Mouse (Mus musculus): ENCODE measurements at regions not wholly inside any gene's neighbourhood (a gene's known extent, or its start where the extent isn't known, plus 50 kb on each side); places are given as distances from the start of the nearest gene placed in this dataset.

DNA sequence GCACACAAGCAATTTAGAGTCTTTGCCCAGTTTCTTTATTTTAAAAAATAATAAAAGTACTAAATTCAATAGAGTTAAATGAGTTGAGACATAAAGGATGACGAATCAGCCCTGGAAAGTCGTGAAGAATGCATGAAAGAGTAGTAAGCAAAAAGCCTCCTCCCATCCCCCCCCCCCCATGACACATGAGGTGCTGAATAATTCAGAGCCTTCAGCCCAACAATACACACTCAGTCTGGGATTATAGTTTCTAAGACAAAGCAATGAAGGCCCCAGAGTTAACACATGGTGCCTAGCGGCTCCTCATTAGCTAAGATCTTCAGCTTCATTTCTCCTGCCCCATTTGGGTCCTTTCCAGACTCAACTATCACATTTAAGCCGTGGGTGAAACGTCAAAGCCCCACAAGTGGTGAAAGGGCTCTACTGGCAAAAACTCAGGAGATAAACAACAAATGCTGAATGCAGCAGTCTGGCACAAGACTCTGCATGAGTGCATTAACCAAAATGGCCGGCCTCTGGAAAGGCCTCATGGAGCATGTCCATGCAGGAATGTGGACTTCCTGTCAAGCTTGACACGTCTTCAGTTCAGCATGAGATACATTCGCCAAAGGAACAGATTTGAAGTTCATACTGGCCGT is 560.9 kb upstream of the Gm26657 start:
- Histone ChIP-seq H3K9ac (ENCODE audit: low read depth, low read length) (no peak overlapping the region), H3K9me3 (ENCODE audit: control insufficient read depth, low read length) (no peaks in the 10 kb centered on the region), H3K4me2 (replicated peaks; ENCODE audit: low read depth, low read length) (no peak overlapping the region), H3K36me3 (ENCODE audit: control insufficient read depth, insufficient read depth, low read length) (no peaks in the 10 kb centered on the region), H3K27me3 (ENCODE audit: control insufficient read depth, insufficient read depth, low read length) (no peaks in the 10 kb centered on the region), H3K27ac (ENCODE audit: low read depth, low read length) (no peak overlapping the region), H3K4me1 (replicated peaks; ENCODE audit: control insufficient read depth, insufficient read depth, low read length) (no peaks in the 10 kb centered on the region), H3K4me3 (ENCODE audit: low read depth, low read length) (no peak overlapping the region)
- 60% methylated on average over 9 of the region's 9 CpGs for WGBS
- peak; percentile 78 for ATAC-seq (ENCODE audit: low FRiP score)
- DNase-seq (ENCODE audit: low spot score), result peak; percentile 26

DNA sequence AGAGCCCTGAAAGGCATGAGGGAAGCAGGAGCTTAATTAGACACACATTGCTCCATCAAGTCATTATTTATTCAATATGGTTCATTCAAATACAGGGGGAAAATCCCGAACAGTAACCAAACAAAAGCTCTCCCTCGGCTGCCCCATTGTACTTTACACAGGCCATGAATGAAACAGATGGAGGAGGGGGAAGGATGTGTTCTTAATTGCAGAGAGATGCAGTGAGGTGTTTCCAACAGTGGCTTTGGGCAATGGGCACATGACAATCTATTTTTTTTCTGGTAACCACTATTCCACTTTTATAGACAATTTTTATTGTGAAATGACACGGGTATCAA is 578.6 kb upstream of the Gm26657 start:
- H3K9me3 ChIP-seq (ENCODE audit: control insufficient read depth, low read length), result no peaks in the 10 kb centered on the region
- no peaks in the 10 kb centered on the region for H3K36me3 ChIP-seq (ENCODE audit: control insufficient read depth, insufficient read depth, low read length)
- H3K4me1 ChIP-seq (replicated peaks; ENCODE audit: control insufficient read depth, insufficient read depth, low read length), result no peaks in the 10 kb centered on the region
- H3K4me3 ChIP-seq (ENCODE audit: low read depth, low read length), result no peak overlapping the region
- WGBS, result 48% methylated on average over 3 of the region's 3 CpGs
- H3K4me2 ChIP-seq (replicated peaks; ENCODE audit: low read depth, low read length), result no peak overlapping the region
- ATAC-seq (ENCODE audit: low FRiP score) (peak; percentile 61), DNase-seq (ENCODE audit: low spot score) (peak; percentile 14)
- no peak overlapping the region for H3K27ac ChIP-seq (ENCODE audit: low read depth, low read length)
- H3K9ac ChIP-seq (ENCODE audit: low read depth, low read length), result no peak overlapping the region
- no peaks in the 10 kb centered on the region for H3K27me3 ChIP-seq (ENCODE audit: control insufficient read depth, insufficient read depth, low read length)

DNA sequence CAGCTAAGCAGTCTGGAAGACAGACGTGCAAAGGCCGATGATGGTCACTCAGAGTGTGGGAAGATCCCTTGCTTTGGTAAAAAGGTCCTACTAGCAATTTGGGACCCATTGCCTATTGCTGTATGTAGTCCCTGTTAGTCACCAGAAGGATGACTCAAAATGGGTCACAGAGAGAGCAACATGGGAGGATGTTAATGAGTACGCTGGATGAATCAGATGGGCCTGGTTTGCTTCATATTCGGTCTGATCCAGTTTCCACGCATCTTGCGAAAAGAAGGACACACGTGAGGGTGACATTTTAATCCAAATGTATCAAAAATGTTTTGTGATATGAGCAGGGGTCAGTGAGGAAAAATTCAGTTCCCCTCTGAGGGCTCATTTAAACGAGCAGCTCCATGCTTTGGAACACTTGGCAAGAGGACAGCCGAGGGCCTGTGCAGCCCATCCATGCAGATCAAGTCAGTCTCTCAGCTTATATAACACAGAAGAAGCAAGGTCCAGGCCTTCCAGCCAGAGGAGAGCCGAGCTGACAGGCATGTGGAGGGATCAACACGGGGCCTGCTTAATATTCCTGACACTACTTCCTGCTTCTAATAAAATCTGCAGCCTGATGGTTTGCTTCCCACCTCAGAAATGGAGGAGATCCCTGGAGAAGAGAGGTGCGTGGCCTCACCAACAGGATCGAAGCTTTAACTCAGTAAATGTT is 579.2 kb upstream of the Gm26657 start:
- DNase-seq (ENCODE audit: low spot score) (peak; percentile 7), ATAC-seq (ENCODE audit: low FRiP score) (peak; percentile 67)
- H3K4me1 ChIP-seq (replicated peaks; ENCODE audit: control insufficient read depth, insufficient read depth, low read length), result no peaks in the 10 kb centered on the region
- no peak overlapping the region for H3K4me3 ChIP-seq (ENCODE audit: low read depth, low read length)
- H3K36me3 ChIP-seq (ENCODE audit: control insufficient read depth, insufficient read depth, low read length), result no peaks in the 10 kb centered on the region
- WGBS, result 79% methylated on average over 13 of the region's 13 CpGs
- no peak overlapping the region for H3K27ac ChIP-seq (ENCODE audit: low read depth, low read length)
- no peaks in the 10 kb centered on the region for H3K9me3 ChIP-seq (ENCODE audit: control insufficient read depth, low read length)
- H3K4me2 ChIP-seq (replicated peaks; ENCODE audit: low read depth, low read length), result no peak overlapping the region
- H3K27me3 ChIP-seq (ENCODE audit: control insufficient read depth, insufficient read depth, low read length), result no peaks in the 10 kb centered on the region
- H3K9ac ChIP-seq (ENCODE audit: low read depth, low read length), result no peak overlapping the region

- Histone ChIP-seq H3K4me3 (ENCODE audit: low read depth, low read length) (no peak overlapping the region), H3K36me3 (ENCODE audit: control insufficient read depth, insufficient read depth, low read length) (no peaks in the 10 kb centered on the region), H3K4me1 (replicated peaks; ENCODE audit: control insufficient read depth, insufficient read depth, low read length) (no peaks in the 10 kb centered on the region), H3K27ac (ENCODE audit: low read depth, low read length) (no peak overlapping the region), H3K9ac (ENCODE audit: low read depth, low read length) (no peak overlapping the region), H3K4me2 (replicated peaks; ENCODE audit: low read depth, low read length) (no peak overlapping the region), H3K27me3 (ENCODE audit: control insufficient read depth, insufficient read depth, low read length) (no peaks in the 10 kb centered on the region), H3K9me3 (ENCODE audit: control insufficient read depth, low read length) (no peaks in the 10 kb centered on the region)
- WGBS, result 90% methylated on average over 3 of the region's 3 CpGs
- DNase-seq (ENCODE audit: low spot score) (no peak), ATAC-seq (ENCODE audit: low FRiP score) (no peak)
Measured at GRCm38 (mm10) chr4:56157521-56158065, 582.3 kb upstream of the Gm26657 start.

- no peaks in the 10 kb centered on the region for H3K9me3 ChIP-seq (ENCODE audit: control insufficient read depth, low read length)
- DNase-seq (ENCODE audit: low spot score) (no peak), ATAC-seq (ENCODE audit: low FRiP score) (no peak)
- H3K4me3 ChIP-seq (ENCODE audit: low read depth, low read length), result no peak overlapping the region
- no peaks in the 10 kb centered on the region for H3K36me3 ChIP-seq (ENCODE audit: control insufficient read depth, insufficient read depth, low read length)
- H3K27ac ChIP-seq (ENCODE audit: low read depth, low read length), result no peak overlapping the region
- H3K9ac ChIP-seq (ENCODE audit: low read depth, low read length), result no peak overlapping the region
- H3K27me3 ChIP-seq (ENCODE audit: control insufficient read depth, insufficient read depth, low read length), result no peaks in the 10 kb centered on the region
- H3K4me1 ChIP-seq (replicated peaks; ENCODE audit: control insufficient read depth, insufficient read depth, low read length), result no peaks in the 10 kb centered on the region
- WGBS, result 90% methylated on average over 1 of the region's 1 CpGs
- no peak overlapping the region for H3K4me2 ChIP-seq (replicated peaks; ENCODE audit: low read depth, low read length)
Measured at GRCm38 (mm10) chr4:56150716-56151115, 589.2 kb upstream of the Gm26657 start.

DNA sequence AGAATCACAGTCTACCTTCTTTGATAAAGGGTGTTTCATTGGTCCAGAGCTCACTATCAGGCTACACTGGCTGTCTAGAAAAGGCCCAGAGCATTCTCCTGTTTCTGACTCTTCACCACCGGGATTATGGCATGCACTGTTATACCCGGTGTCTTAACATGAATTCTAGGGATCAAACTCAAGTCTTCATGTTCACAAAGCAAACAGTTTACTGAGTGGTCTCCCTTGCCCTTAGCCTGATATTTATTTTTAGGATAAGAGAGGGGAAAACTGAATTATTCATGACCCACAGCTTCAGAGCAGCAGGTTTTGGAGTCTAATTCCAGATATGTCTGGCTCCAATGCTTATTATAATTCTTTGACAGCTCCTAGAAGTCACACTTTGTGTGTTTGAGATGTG is 596.0 kb upstream of the Gm26657 start:
- Histone ChIP-seq H3K4me1 (replicated peaks; ENCODE audit: control insufficient read depth, insufficient read depth, low read length) (no peaks in the 10 kb centered on the region), H3K27me3 (ENCODE audit: control insufficient read depth, insufficient read depth, low read length) (no peaks in the 10 kb centered on the region), H3K27ac (ENCODE audit: low read depth, low read length) (no peak overlapping the region), H3K4me2 (replicated peaks; ENCODE audit: low read depth, low read length) (no peak overlapping the region), H3K9me3 (ENCODE audit: control insufficient read depth, low read length) (no peaks in the 10 kb centered on the region), H3K36me3 (ENCODE audit: control insufficient read depth, insufficient read depth, low read length) (no peaks in the 10 kb centered on the region), H3K9ac (ENCODE audit: low read depth, low read length) (no peak overlapping the region), H3K4me3 (ENCODE audit: low read depth, low read length) (no peak overlapping the region)
- 89% methylated on average over 2 of the region's 2 CpGs for WGBS
- ATAC-seq (ENCODE audit: low FRiP score), result no peak
- no peak for DNase-seq (ENCODE audit: low spot score)

DNA sequence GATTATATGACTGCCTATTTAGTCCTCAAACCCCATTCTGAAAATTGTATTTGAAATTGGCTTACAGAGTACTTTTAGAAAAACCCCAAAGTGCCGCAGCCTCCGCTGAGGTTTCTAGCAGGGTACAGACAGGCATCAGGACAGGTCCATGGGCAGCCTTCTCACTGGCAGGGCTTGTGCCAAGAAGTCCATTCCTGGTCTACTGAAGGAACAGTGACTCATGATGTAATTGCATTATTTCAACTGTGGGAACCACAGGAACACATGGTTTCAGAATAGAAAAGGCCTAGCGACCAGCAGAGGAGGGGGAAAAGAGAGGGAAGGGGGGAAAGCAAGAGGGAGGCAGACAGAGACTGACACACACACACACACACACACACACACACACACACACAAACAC is 603.0 kb upstream of the Gm26657 start:
- DNase-seq (ENCODE audit: low spot score) (no peak), ATAC-seq (ENCODE audit: low FRiP score) (no peak)
- Histone ChIP-seq H3K36me3 (ENCODE audit: control insufficient read depth, insufficient read depth, low read length) (no peaks in the 10 kb centered on the region), H3K9ac (ENCODE audit: low read depth, low read length) (no peak overlapping the region), H3K4me1 (replicated peaks; ENCODE audit: control insufficient read depth, insufficient read depth, low read length) (no peaks in the 10 kb centered on the region), H3K9me3 (ENCODE audit: control insufficient read depth, low read length) (no peaks in the 10 kb centered on the region), H3K4me2 (replicated peaks; ENCODE audit: low read depth, low read length) (no peak overlapping the region), H3K27ac (ENCODE audit: low read depth, low read length) (no peak overlapping the region), H3K27me3 (ENCODE audit: control insufficient read depth, insufficient read depth, low read length) (no peaks in the 10 kb centered on the region), H3K4me3 (ENCODE audit: low read depth, low read length) (no peak overlapping the region)
- 92% methylated on average over 3 of the region's 3 CpGs for WGBS

- Histone ChIP-seq H3K27ac (ENCODE audit: low read depth, low read length) (no peak overlapping the region), H3K9ac (ENCODE audit: low read depth, low read length) (no peak overlapping the region), H3K9me3 (ENCODE audit: control insufficient read depth, low read length) (no peaks in the 10 kb centered on the region), H3K4me2 (replicated peaks; ENCODE audit: low read depth, low read length) (no peak overlapping the region), H3K27me3 (ENCODE audit: control insufficient read depth, insufficient read depth, low read length) (no peaks in the 10 kb centered on the region), H3K4me1 (replicated peaks; ENCODE audit: control insufficient read depth, insufficient read depth, low read length) (no peaks in the 10 kb centered on the region), H3K4me3 (ENCODE audit: low read depth, low read length) (no peak overlapping the region), H3K36me3 (ENCODE audit: control insufficient read depth, insufficient read depth, low read length) (no peaks in the 10 kb centered on the region)
- WGBS, result 84% methylated on average over 5 of the region's 5 CpGs
- DNase-seq (ENCODE audit: low spot score) (no peak), ATAC-seq (ENCODE audit: low FRiP score) (no peak)
Measured at GRCm38 (mm10) chr4:56134350-56134749, 602.1 kb upstream of the Klf4 start.
